Mouse (Mus musculus) WW6 (cell line): Measurements from ENCODE around the gene Jarid2.
A peak's percentile ranks its signal among the peaks of the same experiment; 100 is the strongest.

Experiments used
- DNase-seq: peaks from one replicate; pipeline ENCODE4 v3.0.0-alpha.2; 2013; ENCODE audit warnings: low read depth, low spot score

The Jarid2 gene

GRCm38 (mm10) chr13:44833353-44833752, 104.1 kb downstream of the Jarid2 start:
- DNase-seq = no peak

- DNase-seq = no peak
Observed at GRCm38 (mm10) chr13:44837445-44837844, 108.2 kb downstream of the Jarid2 start.

GRCm38 (mm10) chr13:44839866-44840835, 110.9 kb downstream of the Jarid2 start:
- DNase-seq = no peak

GRCm38 (mm10) chr13:44851426-44851825, 122.2 kb downstream of the Jarid2 start:
- DNase-seq = no peak

GRCm38 (mm10) chr13:44852024-44852423, 122.8 kb downstream of the Jarid2 start:
- no peak for DNase-seq

- DNase-seq = no peak
Observed at GRCm38 (mm10) chr13:44865566-44865965, 136.3 kb downstream of the Jarid2 start.

GRCm38 (mm10) chr13:44868037-44868650, 138.9 kb downstream of the Jarid2 start:
- DNase-seq = no peak

GRCm38 (mm10) chr13:44869418-44870119, 140.3 kb downstream of the Jarid2 start:
- peak; percentile 100 for DNase-seq

- DNase-seq = no peak
Observed at GRCm38 (mm10) chr13:44876799-44877198, 147.5 kb downstream of the Jarid2 start.

- no peak for DNase-seq
Observed at GRCm38 (mm10) chr13:44881001-44881400, 151.7 kb downstream of the Jarid2 start.

GRCm38 (mm10) chr13:44886221-44886620, 156.9 kb downstream of the Jarid2 start:
- no peak for DNase-seq

GRCm38 (mm10) chr13:44890612-44891011, 161.3 kb downstream of the Jarid2 start:
- no peak for DNase-seq

- DNase-seq = no peak
Observed at GRCm38 (mm10) chr13:44891813-44892730, 162.8 kb downstream of the Jarid2 start.

GRCm38 (mm10) chr13:44896211-44896610, 166.9 kb downstream of the Jarid2 start:
- DNase-seq = no peak

GRCm38 (mm10) chr13:44902299-44902698, 173.0 kb downstream of the Jarid2 start:
- no peak for DNase-seq

GRCm38 (mm10) chr13:44903416-44903815, 174.1 kb downstream of the Jarid2 start:
- DNase-seq = no peak

- DNase-seq = no peak
Observed at GRCm38 (mm10) chr13:44904271-44904670, 175.0 kb downstream of the Jarid2 start.

GRCm38 (mm10) chr13:44906141-44906540, 176.9 kb downstream of the Jarid2 start:
- DNase-seq = no peak

- DNase-seq = no peak
Observed at GRCm38 (mm10) chr13:44907702-44908101, 178.4 kb downstream of the Jarid2 start.

- no peak for DNase-seq
Observed at GRCm38 (mm10) chr13:44908790-44909189, 179.5 kb downstream of the Jarid2 start.

- DNase-seq = no peak
Observed at GRCm38 (mm10) chr13:44912851-44913250, 183.6 kb downstream of the Jarid2 start.
